Mouse (Mus musculus): ENCODE results near the gene Gnao1. TPM values are rescaled to one million over a fixed set of nuclear protein-coding genes. Genes with fewer than 3 reads are reported as not detected.

The Gnao1 gene
- polyA plus RNA-seq, 1 experiment from 2014 or later, result 187 TPM

- Histone ChIP-seq H3K27me3 (replicated peaks; ENCODE audit: control insufficient read depth, insufficient read depth, low read length) (no peaks in the 10 kb centered on the region), H3K9me3 (ENCODE audit: control insufficient read depth, low read length) (no peaks in the 10 kb centered on the region), H3K9ac (replicated peaks; ENCODE audit: low read depth, low read length) (no peak overlapping the region), H3K4me1 (replicated peaks; ENCODE audit: control insufficient read depth, insufficient read depth, low read length) (no peaks in the 10 kb centered on the region), H3K4me3 (replicated peaks; ENCODE audit: low read length) (no peak overlapping the region), H3K4me2 (ENCODE audit: low read length) (no peak overlapping the region), H3K36me3 (ENCODE audit: control insufficient read depth, insufficient read depth) (peaks cover 30% of the 10 kb centered on the region), H3K27ac (ENCODE audit: low read length) (no peak overlapping the region)
- no peak for ATAC-seq
- 83% methylated on average over 14 of the region's 14 CpGs for WGBS
Observed at GRCm38 (mm10) chr8:93972971-93973734, 163.4 kb downstream of the Gnao1 start.

GRCm38 (mm10) chr8:93973831-93974375 is 164.1 kb downstream of the Gnao1 start:
- ATAC-seq, result no peak
- H3K36me3 ChIP-seq (ENCODE audit: control insufficient read depth, insufficient read depth), result peaks cover 30% of the 10 kb centered on the region
- H3K4me2 ChIP-seq (ENCODE audit: low read length), result no peak overlapping the region
- no peak overlapping the region for H3K9ac ChIP-seq (replicated peaks; ENCODE audit: low read depth, low read length)
- 94% methylated on average over 13 of the region's 13 CpGs for WGBS
- no peaks in the 10 kb centered on the region for H3K27me3 ChIP-seq (replicated peaks; ENCODE audit: control insufficient read depth, insufficient read depth, low read length)
- H3K4me3 ChIP-seq (replicated peaks; ENCODE audit: low read length), result no peak overlapping the region
- no peaks in the 10 kb centered on the region for H3K4me1 ChIP-seq (replicated peaks; ENCODE audit: control insufficient read depth, insufficient read depth, low read length)
- H3K27ac ChIP-seq (ENCODE audit: low read length), result no peak overlapping the region
- H3K9me3 ChIP-seq (ENCODE audit: control insufficient read depth, low read length), result no peaks in the 10 kb centered on the region

- 90% methylated on average over 11 of the region's 11 CpGs for WGBS
- Histone ChIP-seq H3K9ac (replicated peaks; ENCODE audit: low read depth, low read length) (no peak overlapping the region), H3K36me3 (ENCODE audit: control insufficient read depth, insufficient read depth) (peaks cover 31% of the 10 kb centered on the region), H3K9me3 (ENCODE audit: control insufficient read depth, low read length) (no peaks in the 10 kb centered on the region), H3K4me2 (ENCODE audit: low read length) (no peak overlapping the region), H3K4me3 (replicated peaks; ENCODE audit: low read length) (no peak overlapping the region), H3K4me1 (replicated peaks; ENCODE audit: control insufficient read depth, insufficient read depth, low read length) (no peaks in the 10 kb centered on the region), H3K27ac (ENCODE audit: low read length) (no peak overlapping the region), H3K27me3 (replicated peaks; ENCODE audit: control insufficient read depth, insufficient read depth, low read length) (no peaks in the 10 kb centered on the region)
- ATAC-seq, result no peak
Observed at GRCm38 (mm10) chr8:93974602-93975186, 164.9 kb downstream of the Gnao1 start.

- WGBS, result 100% methylated on average over 2 of the region's 2 CpGs
- no peak for ATAC-seq
- Histone ChIP-seq H3K4me3 (replicated peaks; ENCODE audit: low read length) (no peak overlapping the region), H3K4me2 (ENCODE audit: low read length) (no peak overlapping the region), H3K27me3 (replicated peaks; ENCODE audit: control insufficient read depth, insufficient read depth, low read length) (no peaks in the 10 kb centered on the region), H3K9ac (replicated peaks; ENCODE audit: low read depth, low read length) (no peak overlapping the region), H3K9me3 (ENCODE audit: control insufficient read depth, low read length) (no peaks in the 10 kb centered on the region), H3K27ac (ENCODE audit: low read length) (no peak overlapping the region), H3K4me1 (replicated peaks; ENCODE audit: control insufficient read depth, insufficient read depth, low read length) (no peaks in the 10 kb centered on the region), H3K36me3 (ENCODE audit: control insufficient read depth, insufficient read depth) (peaks cover 36% of the 10 kb centered on the region)
Observed at GRCm38 (mm10) chr8:93975358-93975757, 165.6 kb downstream of the Gnao1 start.

- H3K36me3 ChIP-seq (ENCODE audit: control insufficient read depth, insufficient read depth), result peaks cover 33% of the 10 kb centered on the region
- no peak overlapping the region for H3K27ac ChIP-seq (ENCODE audit: low read length)
- no peaks in the 10 kb centered on the region for H3K27me3 ChIP-seq (replicated peaks; ENCODE audit: control insufficient read depth, insufficient read depth, low read length)
- no peaks in the 10 kb centered on the region for H3K9me3 ChIP-seq (ENCODE audit: control insufficient read depth, low read length)
- H3K9ac ChIP-seq (replicated peaks; ENCODE audit: low read depth, low read length), result no peak overlapping the region
- H3K4me2 ChIP-seq (ENCODE audit: low read length), result no peak overlapping the region
- no peak overlapping the region for H3K4me3 ChIP-seq (replicated peaks; ENCODE audit: low read length)
- H3K4me1 ChIP-seq (replicated peaks; ENCODE audit: control insufficient read depth, insufficient read depth, low read length), result no peaks in the 10 kb centered on the region
- ATAC-seq, result no peak
- 97% methylated on average over 6 of the region's 6 CpGs for WGBS
Observed at GRCm38 (mm10) chr8:93976446-93977211, 166.9 kb downstream of the Gnao1 start.

GRCm38 (mm10) chr8:93980141-93980540 is 170.4 kb downstream of the Gnao1 start:
- ATAC-seq, result no peak
- no peak overlapping the region for H3K4me3 ChIP-seq (replicated peaks; ENCODE audit: low read length)
- 84% methylated on average over 4 of the region's 4 CpGs for WGBS
- no peak overlapping the region for H3K9ac ChIP-seq (replicated peaks; ENCODE audit: low read depth, low read length)
- no peaks in the 10 kb centered on the region for H3K27me3 ChIP-seq (replicated peaks; ENCODE audit: control insufficient read depth, insufficient read depth, low read length)
- peaks cover 26% of the 10 kb centered on the region for H3K36me3 ChIP-seq (ENCODE audit: control insufficient read depth, insufficient read depth)
- no peak overlapping the region for H3K27ac ChIP-seq (ENCODE audit: low read length)
- H3K9me3 ChIP-seq (ENCODE audit: control insufficient read depth, low read length), result no peaks in the 10 kb centered on the region
- no peak overlapping the region for H3K4me2 ChIP-seq (ENCODE audit: low read length)
- H3K4me1 ChIP-seq (replicated peaks; ENCODE audit: control insufficient read depth, insufficient read depth, low read length), result no peaks in the 10 kb centered on the region

GRCm38 (mm10) chr8:93981679-93982215 is 172.0 kb downstream of the Gnao1 start:
- no peak overlapping the region for H3K4me2 ChIP-seq (ENCODE audit: low read length)
- WGBS, result 91% methylated on average over 5 of the region's 5 CpGs
- no peak overlapping the region for H3K9ac ChIP-seq (replicated peaks; ENCODE audit: low read depth, low read length)
- no peak for ATAC-seq
- H3K36me3 ChIP-seq (ENCODE audit: control insufficient read depth, insufficient read depth), result peaks cover 31% of the 10 kb centered on the region
- no peaks in the 10 kb centered on the region for H3K27me3 ChIP-seq (replicated peaks; ENCODE audit: control insufficient read depth, insufficient read depth, low read length)
- H3K27ac ChIP-seq (ENCODE audit: low read length), result no peak overlapping the region
- H3K4me3 ChIP-seq (replicated peaks; ENCODE audit: low read length), result no peak overlapping the region
- no peaks in the 10 kb centered on the region for H3K9me3 ChIP-seq (ENCODE audit: control insufficient read depth, low read length)
- H3K4me1 ChIP-seq (replicated peaks; ENCODE audit: control insufficient read depth, insufficient read depth, low read length), result no peaks in the 10 kb centered on the region

- no peaks in the 10 kb centered on the region for H3K9me3 ChIP-seq (ENCODE audit: control insufficient read depth, low read length)
- no peak overlapping the region for H3K9ac ChIP-seq (replicated peaks; ENCODE audit: low read depth, low read length)
- H3K27ac ChIP-seq (ENCODE audit: low read length), result no peak overlapping the region
- H3K27me3 ChIP-seq (replicated peaks; ENCODE audit: control insufficient read depth, insufficient read depth, low read length), result no peaks in the 10 kb centered on the region
- peaks cover 30% of the 10 kb centered on the region for H3K36me3 ChIP-seq (ENCODE audit: control insufficient read depth, insufficient read depth)
- H3K4me1 ChIP-seq (replicated peaks; ENCODE audit: control insufficient read depth, insufficient read depth, low read length), result no peaks in the 10 kb centered on the region
- no peak overlapping the region for H3K4me3 ChIP-seq (replicated peaks; ENCODE audit: low read length)
- no peak overlapping the region for H3K4me2 ChIP-seq (ENCODE audit: low read length)
- ATAC-seq, result no peak
- 75% methylated on average over 3 of the region's 3 CpGs for WGBS
Observed at GRCm38 (mm10) chr8:93983827-93984226, 174.1 kb downstream of the Gnao1 start.

GRCm38 (mm10) chr8:93984731-93985130 is 175.0 kb downstream of the Gnao1 start:
- H3K36me3 ChIP-seq (ENCODE audit: control insufficient read depth, insufficient read depth), result peaks cover 29% of the 10 kb centered on the region
- no peak overlapping the region for H3K9ac ChIP-seq (replicated peaks; ENCODE audit: low read depth, low read length)
- WGBS, result 94% methylated on average over 3 of the region's 3 CpGs
- H3K27me3 ChIP-seq (replicated peaks; ENCODE audit: control insufficient read depth, insufficient read depth, low read length), result no peaks in the 10 kb centered on the region
- no peaks in the 10 kb centered on the region for H3K9me3 ChIP-seq (ENCODE audit: control insufficient read depth, low read length)
- H3K4me2 ChIP-seq (ENCODE audit: low read length), result no peak overlapping the region
- no peak for ATAC-seq
- no peak overlapping the region for H3K27ac ChIP-seq (ENCODE audit: low read length)
- H3K4me1 ChIP-seq (replicated peaks; ENCODE audit: control insufficient read depth, insufficient read depth, low read length), result no peaks in the 10 kb centered on the region
- H3K4me3 ChIP-seq (replicated peaks; ENCODE audit: low read length), result no peak overlapping the region

Data from forebrain, embryonic 16.5 days (tissue).